Mouse (Mus musculus) layer of hippocampus, adult 8-10 months (tissue): ENCODE data around the gene Itga4. TPM values are rescaled to one million over a fixed set of nuclear protein-coding genes. Genes with fewer than 3 reads are reported as not detected.

Source experiments
- total RNA-seq, 4 experiments: library from RNA; stranded (reverse); gene quantifications; 2 replicates each; pipeline ENCODE4 v1.2.4; 2022

The Itga4 gene
- total RNA-seq, 4 experiments from 2014 or later = 19.2 to 25.8 (median 23.6) TPM

Other genes with a start within 250 kb of the Itga4 start
- 10 to 100 TPM; 19.6 to 28.3 (median 22.9) TPM for gene Neurod1, start 201.3 kb downstream of the Itga4 start, total RNA-seq
- 1 to 10 TPM; 5.9 to 7.8 (median 6.4) TPM for gene Cerkl, start 201.4 kb downstream of the Itga4 start, total RNA-seq